Mouse (Mus musculus) embryo, embryonic 9.5 days (tissue): ENCODE data around the gene Vmn2r11.
"Not testable (repeated sequence)": the region's sequence is repeated elsewhere in the genome, so short reads cannot be mapped to it uniquely, and the experiment has no call there.

ENCODE experiments used
- DNase-seq: peaks from one replicate; pipeline ENCODE4 v3.0.0-alpha.2; 2017; ENCODE audit errors: extremely low spot score

Vmn2r11 gene

DNA sequence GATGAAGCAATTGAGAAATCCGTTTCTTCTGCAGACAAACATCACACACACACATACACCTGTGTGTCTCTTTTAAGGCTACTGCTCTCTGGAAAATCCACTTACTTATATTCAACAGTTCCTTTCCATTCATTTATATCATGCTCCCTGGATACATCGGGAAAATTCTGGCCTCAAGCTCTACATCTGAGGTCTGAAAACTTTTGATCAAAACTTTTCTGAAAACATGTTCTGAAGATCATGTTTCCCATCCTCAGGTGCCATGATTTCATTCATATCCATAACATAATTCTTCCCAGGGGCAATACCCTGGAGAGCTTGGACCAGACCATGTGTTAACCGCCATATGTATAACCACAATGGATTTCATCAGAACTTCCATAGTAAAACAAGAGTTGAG, at the start of gene Vmn2r11:
Gene Vmn2r11 (minus strand): TSS at position 101 of the 400 bp plus-strand sequence.
- not testable (repeated sequence) for DNase-seq

DNA sequence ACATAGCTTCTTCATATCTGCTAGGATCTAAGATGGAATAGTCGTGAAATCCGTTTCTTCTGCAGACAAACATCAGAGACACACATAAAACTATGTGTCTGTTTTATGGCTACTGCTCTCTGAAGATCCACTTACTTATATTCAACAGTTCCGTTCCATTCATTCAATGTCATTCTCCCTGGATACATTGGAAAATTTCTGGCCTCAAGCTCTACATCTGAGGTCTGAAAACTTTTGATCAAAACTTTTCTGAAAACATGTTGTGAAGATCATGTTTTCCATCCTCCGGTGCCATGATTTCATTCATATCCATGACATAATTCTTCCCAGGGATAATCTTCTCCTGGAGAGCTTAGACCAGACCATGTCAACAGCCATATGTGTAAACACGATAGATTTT, 38.5 kb upstream of the Vmn2r11 start, which contains the start of gene Vmn2r12:
Gene Vmn2r12 (minus strand): TSS at position 101 of the 400 bp plus-strand sequence.
- not testable (repeated sequence) for DNase-seq

DNA sequence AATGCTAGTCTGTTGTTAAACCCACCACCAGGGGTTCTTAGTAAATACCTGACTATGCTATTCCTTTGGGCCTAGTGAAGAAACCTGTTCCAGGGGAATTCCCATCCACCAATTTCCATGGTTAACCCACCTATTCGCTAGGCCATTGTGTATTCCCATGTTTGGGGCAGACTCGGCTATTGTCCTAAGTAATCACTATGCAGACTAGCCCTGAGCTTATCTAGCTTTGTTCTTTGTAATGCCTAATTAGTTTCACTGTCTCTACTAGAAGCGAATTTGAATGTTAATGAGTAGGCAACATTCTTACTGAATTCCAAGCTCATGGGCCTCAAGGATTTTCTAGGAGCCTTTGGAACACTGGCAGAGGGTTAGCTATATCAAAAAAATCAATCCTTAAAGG, 37.1 kb upstream of the Vmn2r11 start:
- not testable (repeated sequence) for DNase-seq

DNA sequence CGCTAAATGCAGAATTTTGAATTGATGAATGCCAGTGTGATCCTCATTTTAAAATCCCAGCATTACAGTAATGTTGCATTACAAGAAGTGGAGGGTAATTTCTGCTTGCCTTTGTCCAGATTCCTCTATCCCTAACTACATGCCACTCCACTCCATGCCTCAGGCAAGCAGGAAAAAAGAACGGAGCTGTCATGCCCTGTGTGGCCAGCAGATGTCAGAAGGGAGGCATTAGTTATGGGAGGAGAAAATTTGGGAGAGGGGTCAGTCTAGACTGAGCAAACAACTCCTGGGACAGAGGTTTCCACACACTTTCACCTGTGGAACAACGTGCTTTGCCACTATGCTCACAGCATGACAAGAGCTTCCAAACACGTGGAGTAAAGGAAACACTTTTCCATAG, 12.6 kb upstream of the Vmn2r11 start:
- DNase-seq = not testable (repeated sequence)

DNA sequence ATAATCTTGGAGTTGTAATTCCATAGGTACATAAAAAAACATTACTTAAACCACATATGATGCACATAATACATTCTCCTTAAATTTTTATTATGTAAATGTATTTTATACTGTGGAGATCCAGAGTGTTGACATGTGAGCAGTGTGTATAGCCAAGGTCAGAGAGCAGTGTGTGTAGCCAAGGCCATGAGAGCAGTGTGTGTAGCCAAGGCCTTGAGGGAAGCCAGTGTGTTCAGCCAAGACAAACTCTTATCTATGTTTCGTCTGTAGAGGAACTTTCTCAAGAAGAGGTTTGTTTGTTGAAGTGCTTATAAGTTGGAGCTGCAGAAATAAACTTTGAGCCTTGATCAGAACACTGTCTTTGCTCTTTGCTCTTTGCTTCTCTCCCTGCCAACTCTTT, 4.1 kb downstream of the Vmn2r11 start:
- DNase-seq = no peak

DNA sequence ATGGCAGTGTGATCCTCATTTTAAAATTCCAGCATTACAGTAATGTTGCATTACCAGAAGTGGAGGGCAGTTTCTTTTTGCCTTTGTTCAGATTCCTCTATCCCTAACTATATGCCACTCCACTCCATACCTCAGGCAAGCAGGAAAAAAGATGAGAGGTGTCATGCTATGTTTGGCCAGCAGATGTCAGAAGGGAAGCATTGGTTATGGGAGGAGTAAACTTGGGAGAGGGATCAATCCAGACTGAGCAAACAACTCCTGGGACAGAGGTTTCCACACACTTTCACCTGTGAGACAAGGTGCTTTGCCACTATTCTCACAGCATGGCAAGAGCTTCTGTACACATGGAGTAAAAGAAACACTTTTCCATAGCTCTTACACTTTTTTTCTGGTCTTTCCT, 26.8 kb downstream of the Vmn2r11 start:
- no peak for DNase-seq

DNA sequence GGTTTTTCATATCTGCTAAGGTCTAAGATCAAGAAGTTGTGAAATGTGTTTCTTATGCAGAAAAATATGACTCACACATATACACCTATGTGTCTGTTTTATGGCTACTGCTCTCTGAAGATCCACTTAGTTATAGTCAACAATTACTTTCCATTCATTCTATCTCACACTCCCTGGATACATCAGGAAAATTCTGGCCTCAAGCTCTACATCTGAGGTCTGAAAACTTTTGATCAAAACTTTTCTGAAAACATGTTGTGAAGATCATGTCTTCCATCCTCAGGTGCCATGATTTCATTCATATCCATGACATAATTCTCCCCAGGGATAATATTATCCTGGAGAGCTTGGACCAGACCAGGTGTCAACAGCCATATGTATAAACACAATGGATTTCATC, 52.9 kb downstream of the Vmn2r11 start, which contains the start of gene Vmn2r10:
Gene Vmn2r10 (minus strand): TSS at position 101 of the 400 bp plus-strand sequence.
- DNase-seq = not testable (repeated sequence)
